Mouse (Mus musculus): ENCODE measurements at regions not wholly inside any gene's neighbourhood (a gene's known extent, or its start where the extent isn't known, plus 50 kb on each side); places are given as distances from the start of the nearest gene placed in this dataset.
A peak's percentile ranks its signal among the peaks of the same experiment; 100 is the strongest.
"Not testable (repeated sequence)": the region's sequence is repeated elsewhere in the genome, so short reads cannot be mapped to it uniquely, and the experiment has no call there.

- Histone ChIP-seq H3K9ac (ENCODE audit: insufficient read depth, low read depth, low read length, poor library complexity, severe bottlenecking) (peak overlapping the region; percentile 8; the same call in 1 of the 2 replicates), H3K4me3 (ENCODE audit: insufficient read depth in 1 of 2, low read depth in 1 of 2, low read length in 2 of 2, poor library complexity in 1 of 2, severe bottlenecking in 1 of 2) (peak overlapping the region; percentile 59 to 73)
- H3K27ac ChIP-seq (ENCODE audit: insufficient read depth, low read depth, low read length, poor library complexity, severe bottlenecking); H3K9me3 ChIP-seq (ENCODE audit: control insufficient read depth, insufficient read depth, low read depth, low read length); DNase-seq (ENCODE audit: low read depth, low spot score); H3K4me1 ChIP-seq (ENCODE audit: control insufficient read depth in 2 of 2, insufficient read depth in 2 of 2, low read length in 2 of 2, poor library complexity in 1 of 2); in situ Hi-C loops (cut with MboI; ENCODE audit: low sequenced_read_pairs in 2 of 2, unreplicated experiment in 2 of 2); H3K36me3 ChIP-seq (ENCODE audit: control insufficient read depth, insufficient read depth, low read length, poor library complexity, severe bottlenecking): not testable (repeated sequence)
- 0 out of 2 replicates have a peak, but pooled peaks have one; percentile 23 for TF ChIP-seq HCFC1 (IDR thresholded peaks at IDR 0.05; ENCODE audit: borderline replicate concordance, insufficient read depth, low read length)
These were observed 137.7 kb downstream of the Zfp619 start for GRCm38 (mm10) chr7:39655287-39655652.

GRCm38 (mm10) chr7:39655709-39656397 lies 138.3 kb downstream of the Zfp619 start:
- no peak for TF ChIP-seq ZC3H11A (IDR thresholded peaks at IDR 0.05; ENCODE audit: borderline replicate concordance, low read depth, low read length)
- no peak for TF ChIP-seq CHD2 (IDR thresholded peaks at IDR 0.05; ENCODE audit: low read depth, low read length)
- TF ChIP-seq ZNF384 (IDR thresholded peaks at IDR 0.05; ENCODE audit: low read depth, low read length), result no peak
- no peak for TF ChIP-seq MAFK (IDR thresholded peaks at IDR 0.05; ENCODE audit: insufficient read depth, low read depth, low read length)
- TF ChIP-seq HCFC1 (IDR thresholded peaks at IDR 0.05; ENCODE audit: borderline replicate concordance, insufficient read depth, low read length), result no peak
- H3K4me3 ChIP-seq (ENCODE audit: insufficient read depth in 1 of 2, low read depth in 1 of 2, low read length in 2 of 2, poor library complexity in 1 of 2, severe bottlenecking in 1 of 2), result peak overlapping the region; percentile 59 to 73

GRCm38 (mm10) chr7:39659597-39659996 lies 142.0 kb downstream of the Zfp619 start:
- H3K9ac ChIP-seq (ENCODE audit: insufficient read depth, low read depth, low read length, poor library complexity, severe bottlenecking), result no peak overlapping the region
- DNase-seq (ENCODE audit: low read depth, low spot score), result no peak
- TF ChIP-seq CHD2 (IDR thresholded peaks at IDR 0.05; ENCODE audit: low read depth, low read length) (no peak), ZC3H11A (IDR thresholded peaks at IDR 0.05; ENCODE audit: borderline replicate concordance, low read depth, low read length) (no peak), HCFC1 (IDR thresholded peaks at IDR 0.05; ENCODE audit: borderline replicate concordance, insufficient read depth, low read length) (no peak), ZNF384 (IDR thresholded peaks at IDR 0.05; ENCODE audit: low read depth, low read length) (no peak), MAFK (IDR thresholded peaks at IDR 0.05; ENCODE audit: insufficient read depth, low read depth, low read length) (no peak)
- H3K4me3 ChIP-seq (ENCODE audit: insufficient read depth in 1 of 2, low read depth in 1 of 2, low read length in 2 of 2, poor library complexity in 1 of 2, severe bottlenecking in 1 of 2), result no peak overlapping the region
- no peak overlapping the region for H3K27ac ChIP-seq (ENCODE audit: insufficient read depth, low read depth, low read length, poor library complexity, severe bottlenecking)
- no peaks in the 10 kb centered on the region for H3K9me3 ChIP-seq (ENCODE audit: control insufficient read depth, insufficient read depth, low read depth, low read length)
- H3K4me1 ChIP-seq (ENCODE audit: control insufficient read depth in 2 of 2, insufficient read depth in 2 of 2, low read length in 2 of 2, poor library complexity in 1 of 2), result peaks cover 0 to 3% of the 10 kb centered on the region in 2 experiments; a peak in 1 of 4 replicates
- in situ Hi-C loops (cut with MboI; ENCODE audit: low sequenced_read_pairs in 2 of 2, unreplicated experiment in 2 of 2), result no loop called here
- no peaks in the 10 kb centered on the region for H3K36me3 ChIP-seq (ENCODE audit: control insufficient read depth, insufficient read depth, low read length, poor library complexity, severe bottlenecking)

More at GRCm38 (mm10) chr7:39655709-39656397, 138.3 kb downstream of the Zfp619 start:
- Histone ChIP-seq H3K9ac (ENCODE audit: insufficient read depth, low read depth, low read length, poor library complexity, severe bottlenecking) (peak overlapping the region; percentile 8; the same call in 1 of the 2 replicates), H3K27ac (ENCODE audit: insufficient read depth, low read depth, low read length, poor library complexity, severe bottlenecking) (no peak overlapping the region), H3K4me1 (ENCODE audit: control insufficient read depth in 2 of 2, insufficient read depth in 2 of 2, low read length in 2 of 2, poor library complexity in 1 of 2) (peaks cover 0 to 3% of the 10 kb centered on the region in 2 experiments; a peak in 1 of 4 replicates), H3K36me3 (ENCODE audit: control insufficient read depth, insufficient read depth, low read length, poor library complexity, severe bottlenecking) (no peaks in the 10 kb centered on the region), H3K9me3 (ENCODE audit: control insufficient read depth, insufficient read depth, low read depth, low read length) (no peaks in the 10 kb centered on the region)
- DNase-seq (ENCODE audit: low read depth, low spot score), result peak; percentile 16
- in situ Hi-C loops (cut with MboI; ENCODE audit: low sequenced_read_pairs in 2 of 2, unreplicated experiment in 2 of 2), result no loop called here

GRCm38 (mm10) chr7:39675124-39675846 lies 157.7 kb downstream of the Zfp619 start:
- H3K27ac ChIP-seq (ENCODE audit: insufficient read depth, low read depth, low read length, poor library complexity, severe bottlenecking), result no peak overlapping the region
- no peak overlapping the region for H3K4me3 ChIP-seq (ENCODE audit: insufficient read depth in 1 of 2, low read depth in 1 of 2, low read length in 2 of 2, poor library complexity in 1 of 2, severe bottlenecking in 1 of 2)
- TF ChIP-seq MAFK (IDR thresholded peaks at IDR 0.05; ENCODE audit: insufficient read depth, low read depth, low read length) (no peak), ZNF384 (IDR thresholded peaks at IDR 0.05; ENCODE audit: low read depth, low read length) (no peak), CHD2 (IDR thresholded peaks at IDR 0.05; ENCODE audit: low read depth, low read length) (no peak), ZC3H11A (IDR thresholded peaks at IDR 0.05; ENCODE audit: borderline replicate concordance, low read depth, low read length) (no peak), HCFC1 (IDR thresholded peaks at IDR 0.05; ENCODE audit: borderline replicate concordance, insufficient read depth, low read length) (no peak)
- DNase-seq (ENCODE audit: low read depth, low spot score), result no peak
- H3K9ac ChIP-seq (ENCODE audit: insufficient read depth, low read depth, low read length, poor library complexity, severe bottlenecking), result no peak overlapping the region
- in situ Hi-C loops (cut with MboI; ENCODE audit: low sequenced_read_pairs in 2 of 2, unreplicated experiment in 2 of 2), result no loop called here
- no peaks in the 10 kb centered on the region for H3K4me1 ChIP-seq (ENCODE audit: control insufficient read depth in 2 of 2, insufficient read depth in 2 of 2, low read length in 2 of 2, poor library complexity in 1 of 2)
- no peaks in the 10 kb centered on the region for H3K9me3 ChIP-seq (ENCODE audit: control insufficient read depth, insufficient read depth, low read depth, low read length)
- no peaks in the 10 kb centered on the region for H3K36me3 ChIP-seq (ENCODE audit: control insufficient read depth, insufficient read depth, low read length, poor library complexity, severe bottlenecking)
